Mouse (Mus musculus): ENCODE measurements at regions not wholly inside any gene's neighbourhood (a gene's known extent, or its start where the extent isn't known, plus 50 kb on each side); places are given as distances from the start of the nearest gene placed in this dataset.

- DNase-seq (ENCODE audit: low spot score in 2 of 2), result peak; percentile 35 to 39
Observed at GRCm38 (mm10) chr8:15734461-15734860, 688.6 kb upstream of the BB014433 start.

GRCm38 (mm10) chr8:15731324-15731723 lies 685.4 kb upstream of the BB014433 start:
- DNase-seq (ENCODE audit: low spot score in 2 of 2), result no peak

- peak; percentile 69 to 77 for DNase-seq (ENCODE audit: low spot score in 2 of 2)
Observed at GRCm38 (mm10) chr8:15729075-15729474, 683.2 kb upstream of the BB014433 start.

GRCm38 (mm10) chr8:15726310-15726709 lies 680.4 kb upstream of the BB014433 start:
- no peak for DNase-seq (ENCODE audit: low spot score in 2 of 2)
